Mouse (Mus musculus) embryonic fibroblast, embryonic 13.5 days (primary cell): ENCODE results near the gene Madcam1.

Experiments
- CTCF ChIP-seq: IDR thresholded peaks from 2 replicates; pipeline ENCODE4 v1.5.1; 2011; ENCODE audit warnings: mild to moderate bottlenecking, control low read depth, low read length, moderate library complexity, borderline replicate concordance; ENCODE audit not compliant: insufficient read depth
- POLR2A ChIP-seq: IDR thresholded peaks from 2 replicates; pipeline ENCODE4 v1.6.1; 2011; ENCODE audit warnings: low read depth, mild to moderate bottlenecking, control low read depth, low read length, moderate library complexity

DNA sequence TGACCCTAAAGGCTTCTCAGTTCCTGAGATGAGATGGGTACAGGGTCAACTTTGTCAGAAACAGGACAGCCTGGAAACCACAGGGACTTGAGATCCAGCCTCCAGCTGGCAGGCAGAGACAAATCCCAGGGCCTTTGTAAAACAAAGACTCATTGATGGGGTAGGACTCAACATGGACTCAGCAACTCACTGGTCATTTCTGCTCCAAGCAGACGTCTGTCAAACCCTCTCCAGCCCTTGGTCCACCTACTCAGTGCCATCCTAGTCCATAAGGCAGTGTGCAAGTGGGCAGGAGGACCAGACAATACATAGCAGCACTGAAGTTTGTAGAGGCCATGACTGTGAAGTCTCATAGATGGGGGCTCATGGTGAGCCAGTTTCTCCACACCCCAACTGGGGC is 48.8 kb downstream of the Madcam1 start:
- TF ChIP-seq CTCF, result no peak
- TF ChIP-seq POLR2A, result peak; percentile 41
